Mouse (Mus musculus) urinary bladder, adult 18-20 months (tissue): ENCODE measurements around the gene Hp1bp3.

Experiments
- DNase-seq, 2 experiments: peaks; one replicate each; pipeline ENCODE4 v3.0.0; 2022; ENCODE audit warnings: low spot score in 2 of 2, mixed read lengths in 2 of 2

Hp1bp3 gene

DNA sequence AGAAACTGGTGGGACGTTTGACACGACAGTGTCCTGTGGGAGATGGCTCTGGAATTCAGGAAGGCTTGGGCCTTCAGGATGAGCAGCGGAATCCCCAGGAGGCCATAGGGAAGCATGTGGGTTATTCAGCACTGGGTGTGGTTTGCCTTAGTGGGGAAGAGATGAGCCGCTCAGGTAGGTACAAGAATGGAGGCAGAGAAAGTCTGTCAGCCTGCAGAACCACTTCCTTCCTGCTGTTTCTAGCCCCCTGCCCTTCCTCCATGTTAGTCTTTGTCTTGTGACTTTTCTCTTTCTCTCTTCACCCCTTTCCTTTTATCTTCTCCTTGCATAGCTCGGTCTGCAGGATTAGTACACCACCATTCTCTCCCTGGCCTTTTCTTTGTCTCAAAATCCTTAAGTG, 6.3 kb downstream of the Hp1bp3 start:
- DNase-seq, result no peak

DNA sequence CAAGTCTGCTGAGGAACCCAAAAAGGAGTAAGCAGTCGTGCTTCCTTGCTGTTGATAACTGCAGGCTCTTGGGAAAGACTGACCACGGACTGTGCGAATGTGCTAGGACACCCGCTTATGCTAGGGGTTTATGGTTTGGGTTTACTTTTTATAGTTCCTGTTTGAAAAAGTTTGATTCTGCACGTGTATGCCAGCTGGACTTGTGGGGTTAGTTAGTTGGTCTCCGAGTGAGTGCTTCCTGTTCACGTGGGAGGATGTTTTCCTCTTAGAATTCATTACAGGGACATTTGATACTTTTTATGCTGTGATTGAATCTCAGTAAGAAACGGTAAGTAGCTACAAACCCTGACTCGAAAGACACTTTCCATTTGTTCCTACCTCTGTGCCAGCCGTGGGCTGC, 7.5 kb downstream of the Hp1bp3 start:
- DNase-seq, result no peak

DNA sequence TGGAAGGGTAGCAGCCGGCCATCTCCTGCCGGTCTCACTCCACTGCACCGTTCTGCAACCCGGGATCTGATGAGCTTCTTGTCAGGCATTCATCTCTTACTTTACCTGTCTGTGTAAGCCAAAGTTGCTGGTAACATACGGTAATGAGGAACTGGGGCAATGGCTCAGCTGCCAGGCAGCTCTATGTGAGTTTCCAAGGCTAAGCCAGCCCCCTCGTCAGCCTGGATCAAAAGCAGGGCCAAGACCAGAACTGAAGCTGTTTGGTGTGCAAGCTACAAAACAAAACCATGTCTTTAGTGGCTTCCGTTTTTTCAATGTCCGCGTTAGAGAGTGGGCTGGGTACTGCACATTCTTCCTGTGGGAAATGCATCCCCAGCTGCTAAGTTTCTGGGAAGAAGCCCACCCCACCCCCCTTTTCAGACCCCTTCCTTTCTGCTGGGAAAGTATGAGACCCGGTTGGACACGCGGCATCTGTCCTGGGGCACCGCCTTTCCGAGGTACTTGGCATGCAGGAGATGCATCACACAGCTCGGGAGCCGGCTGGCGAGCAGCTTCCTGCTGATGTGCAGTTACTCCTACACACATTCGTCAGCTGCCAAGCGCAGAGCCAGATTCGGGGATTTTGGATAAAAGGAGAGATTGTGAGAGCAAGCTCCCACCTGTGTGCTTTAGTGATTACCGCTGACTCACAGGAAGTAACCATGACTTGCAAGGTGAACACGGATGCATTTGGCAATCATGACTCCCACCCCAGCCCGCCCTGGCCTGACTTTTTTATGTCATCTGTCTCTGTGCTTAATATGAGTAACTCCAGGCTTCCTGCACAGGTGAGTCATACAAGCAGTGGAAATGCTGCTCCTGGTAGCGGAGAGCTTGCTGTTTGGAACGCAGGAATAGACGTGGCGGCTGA, 30.9 kb downstream of the Hp1bp3 start:
- peak in 1 of 2 experiments; percentile 10 for DNase-seq

DNA sequence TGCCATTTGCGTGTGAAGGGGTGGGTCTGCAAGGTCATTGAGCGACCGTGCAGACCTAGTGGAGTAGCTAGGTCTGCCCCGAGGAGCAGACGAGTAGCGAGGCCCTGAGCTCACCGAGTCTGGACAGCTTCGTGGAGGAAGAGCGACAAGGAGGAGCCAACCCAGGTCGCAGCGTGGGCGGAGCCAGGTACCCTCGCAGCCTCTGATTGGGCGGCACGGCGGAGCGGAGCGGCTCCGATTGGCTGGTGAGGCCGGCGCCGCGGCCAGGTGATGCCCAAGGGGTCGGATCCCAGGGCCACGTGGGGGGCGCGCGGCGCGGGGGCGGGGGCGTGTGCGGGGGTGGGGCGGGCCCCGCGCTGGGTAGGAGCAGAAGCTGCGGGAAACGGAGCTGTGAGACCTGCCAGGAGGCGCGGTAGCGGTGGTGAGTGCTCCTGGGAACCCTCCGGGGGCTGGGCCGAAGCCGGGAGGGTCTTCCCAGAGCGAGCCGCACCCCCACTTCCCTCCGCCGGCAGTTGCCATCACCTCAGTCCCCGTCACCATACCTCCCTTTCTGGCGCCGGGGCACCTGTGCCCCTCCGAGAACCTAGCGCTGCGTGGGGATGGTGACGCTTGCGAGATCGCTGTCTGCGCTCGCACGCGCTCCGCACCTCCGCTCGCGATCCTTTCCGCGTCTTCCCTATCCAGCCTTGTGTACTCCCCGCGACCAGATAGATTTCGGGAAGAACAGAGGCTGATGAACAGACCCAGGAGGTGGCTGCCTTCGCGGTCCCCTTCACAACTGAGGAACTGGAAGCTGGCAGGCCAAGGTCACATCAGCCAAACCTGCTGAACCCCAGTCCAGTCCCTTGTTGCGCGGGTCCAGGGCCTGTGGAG, 34.2 kb downstream of the Hp1bp3 start, which contains the start of the genes Sh2d5 and Kif17:
Sh2d5 (plus strand) TSS at position 316 of the 873 bp plus-strand sequence.
Kif17 (plus strand) TSS at position 348 of the 873 bp plus-strand sequence.
- peak; percentile 34 to 38 for DNase-seq

GRCm38 (mm10) chr4:138251819-138252218, 35.7 kb downstream of the Hp1bp3 start:
- no peak for DNase-seq

GRCm38 (mm10) chr4:138252231-138252630, 36.1 kb downstream of the Hp1bp3 start:
- DNase-seq, result no peak

- no peak for DNase-seq
Observed at GRCm38 (mm10) chr4:138257116-138257687, 41.1 kb downstream of the Hp1bp3 start.

- DNase-seq, result no peak
Observed at GRCm38 (mm10) chr4:138258663-138259062, 42.6 kb downstream of the Hp1bp3 start.

- no peak for DNase-seq
Observed at GRCm38 (mm10) chr4:138259482-138259881, 43.4 kb downstream of the Hp1bp3 start.

DNA sequence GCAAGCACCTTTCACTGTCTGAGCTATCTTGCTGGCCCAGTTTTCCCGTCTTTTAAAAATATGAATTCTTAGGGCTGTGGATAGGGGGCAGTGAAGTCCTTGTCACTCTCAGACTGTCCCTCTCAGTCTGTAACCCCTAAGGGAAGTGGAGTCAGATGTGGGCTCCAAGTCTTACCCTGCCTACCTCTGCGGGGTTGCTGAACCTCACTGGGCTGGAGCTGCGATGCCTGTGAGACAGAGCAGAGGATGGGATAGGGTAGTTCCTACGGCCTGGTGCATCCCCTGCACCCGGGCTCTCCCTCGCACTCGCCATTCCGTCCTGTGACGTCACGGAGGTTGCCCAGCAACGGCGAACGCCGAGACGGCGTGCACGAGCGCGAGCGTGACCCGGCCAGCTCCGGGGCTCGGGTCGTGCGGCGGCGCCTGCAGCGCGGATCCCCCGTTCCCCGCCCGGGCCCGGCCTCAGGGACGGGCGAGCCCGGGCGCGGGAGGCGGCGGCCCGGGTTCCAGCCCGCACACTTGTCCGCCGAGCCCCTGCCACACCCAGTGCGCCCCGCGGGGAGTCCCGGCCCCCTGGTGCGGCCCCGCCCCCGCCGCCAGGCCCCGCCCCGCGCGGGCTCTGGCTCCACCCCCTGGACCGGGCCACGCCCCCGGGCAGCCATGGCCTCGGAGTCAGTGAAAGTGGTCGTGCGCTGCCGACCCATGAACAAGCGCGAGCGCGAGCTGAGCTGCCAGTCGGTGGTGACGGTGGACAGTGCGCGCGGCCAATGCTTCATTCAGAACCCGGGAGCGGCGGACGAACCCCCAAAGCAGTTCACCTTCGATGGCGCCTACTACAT, 46.0 kb downstream of the Hp1bp3 start:
- peak; percentile 73 to 88 for DNase-seq

DNA sequence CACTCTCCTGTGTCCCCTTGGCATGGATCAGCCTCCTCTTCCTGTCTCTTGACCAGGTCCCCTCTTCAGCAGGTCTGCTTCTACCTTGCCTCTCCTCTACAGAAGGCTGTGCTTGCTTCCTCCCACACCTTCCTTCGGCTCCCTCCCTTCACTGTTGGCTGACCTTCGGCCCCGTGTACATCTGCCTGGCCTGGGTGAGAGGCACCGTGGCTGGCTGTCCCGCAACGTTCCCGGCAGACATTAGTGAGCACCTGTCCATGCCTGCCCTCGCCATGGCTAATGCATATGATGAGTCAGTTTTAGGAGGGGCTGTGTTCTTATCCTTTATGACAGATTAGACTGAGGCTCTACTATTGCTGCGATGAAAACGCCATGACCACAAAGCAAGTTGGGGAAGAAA, 51.8 kb downstream of the Hp1bp3 start:
- no peak for DNase-seq

GRCm38 (mm10) chr4:138272011-138272997, 56.2 kb downstream of the Hp1bp3 start:
- peak in 1 of 2 experiments; percentile 45 for DNase-seq

DNA sequence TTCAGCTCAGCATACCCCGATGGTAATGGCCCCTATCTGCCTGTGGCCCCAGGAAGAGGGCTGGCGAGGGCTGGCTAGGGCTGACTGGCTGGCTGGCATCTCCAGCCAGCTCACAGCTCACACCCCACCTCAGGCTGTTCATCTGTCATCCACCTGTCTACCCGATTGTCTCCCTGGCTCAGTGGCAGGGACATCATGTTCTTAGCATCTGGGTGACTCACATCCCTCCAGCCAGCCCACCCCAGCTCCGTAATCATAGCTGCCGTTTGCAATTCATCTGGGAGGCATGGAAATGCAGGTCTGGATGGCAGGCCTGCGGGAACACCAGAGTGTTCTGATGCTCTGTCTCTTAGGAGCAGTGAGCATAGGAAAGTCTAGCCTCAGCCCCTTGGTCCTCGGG, 62.2 kb downstream of the Hp1bp3 start:
- DNase-seq, result no peak

DNA sequence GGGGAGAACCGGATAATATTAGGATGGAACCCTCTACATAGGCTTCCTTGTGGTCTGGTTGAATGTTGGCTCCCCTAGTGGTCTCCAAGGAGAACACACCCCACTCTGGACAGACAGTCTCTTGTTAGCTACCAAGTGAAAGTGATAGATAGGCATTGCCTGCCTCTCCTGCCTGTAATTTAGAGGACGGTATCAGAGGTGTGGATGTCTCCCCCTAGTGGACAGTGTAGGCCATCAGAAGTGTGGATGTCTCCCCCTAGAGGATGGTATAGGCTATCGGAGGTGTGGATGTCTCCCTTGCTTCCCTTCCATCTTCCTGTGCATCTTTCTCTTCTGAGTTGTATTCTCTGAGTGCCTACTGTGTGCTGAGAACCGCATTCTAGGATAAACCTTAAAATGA, 66.7 kb downstream of the Hp1bp3 start:
- DNase-seq, result peak; percentile 16 to 34

DNA sequence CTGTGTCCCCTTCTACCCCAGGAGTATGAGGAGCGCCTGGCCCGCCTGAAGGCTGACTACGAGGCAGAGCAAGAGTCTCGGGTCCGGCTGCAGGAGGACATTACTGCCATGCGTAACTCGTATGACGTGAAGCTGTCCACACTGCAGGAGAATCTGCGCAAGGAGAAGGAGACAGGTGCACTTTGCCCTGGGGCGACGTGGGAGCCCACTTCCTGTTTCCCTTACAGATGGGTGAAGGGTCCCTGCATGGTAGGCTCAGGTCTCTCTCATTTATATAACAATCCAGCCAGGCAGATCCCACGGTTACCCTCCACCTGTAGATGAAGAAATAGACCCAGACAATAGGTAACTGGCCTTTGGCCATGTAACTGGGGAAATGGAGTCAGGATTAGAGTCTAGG, 70.3 kb downstream of the Hp1bp3 start:
- no peak for DNase-seq

GRCm38 (mm10) chr4:138288691-138289090, 72.6 kb downstream of the Hp1bp3 start:
- DNase-seq, result no peak

- no peak for DNase-seq
Observed at GRCm38 (mm10) chr4:138292028-138292427, 75.9 kb downstream of the Hp1bp3 start.

- DNase-seq, result no peak
Observed at GRCm38 (mm10) chr4:138293261-138293948, 77.3 kb downstream of the Hp1bp3 start.

GRCm38 (mm10) chr4:138293949-138294550, 78.0 kb downstream of the Hp1bp3 start:
- DNase-seq, result no peak
